Mouse (Mus musculus): ENCODE data around the gene Rtl5.
"Not testable (repeated sequence)": the region's sequence is repeated elsewhere in the genome, so short reads cannot be mapped to it uniquely, and the experiment has no call there.

- TF ChIP-seq CTCF, EP300 (IDR thresholded peaks at IDR 0.05): not testable (repeated sequence)
Observed at GRCm38 (mm10) chrX:102109349-102109748, 38.2 kb upstream of the Rtl5 start.

All from lung, postnatal 0 days (tissue).